Mouse (Mus musculus) liver, adult 2 months (tissue): ENCODE measurements around the gene Cux2. TPM values are rescaled to one million over a fixed set of nuclear protein-coding genes. Genes with fewer than 3 reads are reported as not detected.

Experiments used
- DNase-seq: peaks from one replicate; pipeline ENCODE4 v3.0.0-alpha.2; 2011; ENCODE audit warnings: low read depth, low spot score; ENCODE audit errors: extremely low read depth
- H3K27ac ChIP-seq: fragments of 200-500 bp; replicated peaks from 2 replicates; pipeline ENCODE4 v1.5.1; 2012; ENCODE audit warnings: low read depth, mild to moderate bottlenecking, control low read depth, inconsistent platforms, low read length; ENCODE audit not compliant: insufficient read depth
- H3K27me3 ChIP-seq: fragments of 200-500 bp; 2 replicates; pipeline ENCODE4 v1.6.1; 2012; ENCODE audit warnings: mild to moderate bottlenecking, moderate library complexity, low read length, inconsistent platforms; ENCODE audit not compliant: control insufficient read depth, insufficient read depth
- H3K36me3 ChIP-seq: fragments of 200-500 bp; 2 replicates; pipeline ENCODE4 v1.6.1; 2012; ENCODE audit warnings: low read length, inconsistent platforms; ENCODE audit not compliant: control insufficient read depth, insufficient read depth
- H3K4me1 ChIP-seq: fragments of 200-500 bp; 2 replicates; pipeline ENCODE4 v1.6.1; 2011; ENCODE audit warnings: low read length; ENCODE audit not compliant: control insufficient read depth, insufficient read depth
- H3K4me3 ChIP-seq: fragments of 200-500 bp; 2 replicates; pipeline ENCODE4 v1.5.1; 2011; ENCODE audit warnings: low read depth, mild to moderate bottlenecking, control low read depth, low read length, moderate library complexity; ENCODE audit not compliant: insufficient read depth
- H3K79me2 ChIP-seq: fragments of 200-500 bp; 2 replicates; pipeline ENCODE4 v1.6.1; 2012; ENCODE audit warnings: inconsistent platforms, mild to moderate bottlenecking, low read length, moderate library complexity; ENCODE audit not compliant: control insufficient read depth, insufficient read depth
- H3K9ac ChIP-seq: fragments of 200-500 bp; 2 replicates; pipeline ENCODE4 v1.6.1; 2012; ENCODE audit warnings: low read depth, mild to moderate bottlenecking, control low read depth, inconsistent platforms, low read length
- CTCF ChIP-seq: fragments of 200-500 bp; IDR thresholded peaks from 2 replicates; pipeline ENCODE4 v1.5.1; 2011; ENCODE audit warnings: low read depth, low read length, control low read depth
- POLR2A ChIP-seq: fragments of 200-500 bp; IDR thresholded peaks from 2 replicates; pipeline ENCODE4 v1.6.1; 2011; ENCODE audit warnings: low read length, control low read depth; ENCODE audit not compliant: insufficient read depth; ENCODE audit errors: extremely low read depth
- WGBS: fragments of 180-500 bp; shearing (Covaris S2); methylation state at CpG from one replicate; pipeline ENCODE4 v1.1.7; 2018; 5-methylcytosine and 5-hydroxymethylcytosine counted together
- polyA plus RNA-seq: library from polyadenylated mRNA; depleted of rRNA; stranded (reverse); fragments of >200 nt; gene quantifications from 2 replicates; pipeline ENCODE4 v1.2.3, GENCODE M21; 2012
- total RNA-seq: library from RNA; depleted of rRNA; stranded (reverse); fragments of >200 nt; gene quantifications from 2 replicates; pipeline ENCODE4 v1.2.3, GENCODE M21; 2014

The Cux2 gene
- total and polyA plus RNA-seq, 2 experiments: 4.1 to 11.6 TPM

- DNase-seq: peak; percentile 94
- 27% methylated on average over 17 of the region's 17 CpGs for WGBS
- Histone ChIP-seq H3K27me3 (peaks cover 6% of the 10 kb centered on the region; the same call in 1 of the 2 replicates), H3K4me1 (peaks cover 24% of the 10 kb centered on the region), H3K79me2 (no peaks in the 10 kb centered on the region), H3K36me3 (no peaks in the 10 kb centered on the region), H3K27ac (peak overlapping the region; percentile 49; the same call in 1 of the 2 replicates), H3K4me3 (no peak overlapping the region), H3K9ac (no peak overlapping the region; the same call in 1 of the 2 replicates)
- TF ChIP-seq POLR2A: no peak
These were observed 30.6 kb downstream of the Cux2 start for GRCm38 (mm10) chr5:122019288-122019687.

DNA sequence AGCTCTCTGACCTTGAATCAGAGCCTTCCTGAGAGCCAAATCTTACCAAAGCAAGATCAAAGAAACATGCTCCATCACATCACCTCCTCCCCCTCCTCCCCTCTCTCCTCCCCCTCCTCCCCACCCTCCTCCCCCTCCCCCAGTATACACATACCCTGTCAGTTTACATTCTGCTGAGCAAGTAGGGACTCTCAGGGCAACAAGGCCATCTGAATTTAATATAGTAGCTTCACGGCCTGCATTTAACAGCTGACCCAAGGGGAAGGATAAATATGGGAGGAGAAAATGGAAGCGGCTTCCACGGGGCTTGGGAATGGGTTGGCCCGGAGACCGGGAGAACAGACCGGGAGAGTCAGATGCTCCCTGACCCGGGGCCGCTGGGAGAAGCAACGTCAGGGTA, 32.1 kb downstream of the Cux2 start:
- Histone ChIP-seq H3K27me3 (peaks cover 2% of the 10 kb centered on the region; the same call in 1 of the 2 replicates), H3K4me3 (no peak overlapping the region), H3K9ac (no peak overlapping the region), H3K27ac (no peak overlapping the region), H3K79me2 (no peaks in the 10 kb centered on the region), H3K36me3 (no peaks in the 10 kb centered on the region), H3K4me1 (peaks cover 24% of the 10 kb centered on the region)
- DNase-seq: no peak
- no peak for TF ChIP-seq CTCF
- TF ChIP-seq POLR2A: no peak
- WGBS: 19% methylated on average over 9 of the region's 9 CpGs

DNA sequence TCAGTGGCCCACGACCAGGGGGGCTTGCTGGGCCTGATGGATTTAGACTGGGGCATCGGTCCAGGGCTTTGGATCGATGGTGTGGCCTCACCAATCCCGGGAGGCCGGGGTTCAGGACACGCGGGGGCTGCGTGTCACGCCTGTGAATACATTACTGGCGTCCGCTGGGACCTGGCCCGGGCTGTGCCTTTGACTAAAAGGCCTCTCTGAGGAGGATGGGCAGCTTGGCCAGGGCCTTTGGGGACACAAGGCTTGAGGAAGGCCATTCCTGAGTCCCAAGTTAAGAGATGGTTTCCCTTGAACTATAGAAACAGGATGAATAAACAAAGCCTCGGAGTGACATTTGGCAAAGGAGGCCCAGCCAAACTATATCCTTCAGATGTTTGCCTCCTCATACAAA, 32.6 kb downstream of the Cux2 start:
- H3K4me3 ChIP-seq: peak overlapping the region; percentile 14; the same call in 1 of the 2 replicates
- 18% methylated on average over 13 of the region's 13 CpGs for whole genome bisulfite sequencing
- no peak for DNase-seq

DNA sequence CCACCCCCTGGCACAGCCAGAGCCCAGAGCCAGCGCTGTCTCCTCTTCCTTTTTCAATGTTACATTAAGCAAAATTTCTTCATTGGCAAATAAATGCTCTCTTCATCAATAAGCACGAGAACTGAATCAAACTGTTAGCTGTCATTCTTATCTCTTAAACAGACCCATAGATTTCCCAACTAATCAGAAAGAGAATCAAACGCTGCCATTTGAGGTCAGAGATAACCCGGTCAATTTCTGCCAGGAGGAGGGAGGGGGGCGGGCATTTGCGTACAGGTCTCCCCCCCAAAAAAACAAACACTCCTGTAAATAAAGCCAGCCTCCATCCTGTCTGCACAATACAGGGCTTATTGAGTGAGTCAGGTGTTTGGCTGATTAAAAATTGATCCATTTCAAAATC, 33.2 kb downstream of the Cux2 start:
- H3K36me3 ChIP-seq: no peaks in the 10 kb centered on the region
- H3K79me2 ChIP-seq: no peaks in the 10 kb centered on the region
- WGBS: 29% methylated on average over 6 of the region's 6 CpGs
- no peak overlapping the region for H3K9ac ChIP-seq
- no peak overlapping the region for H3K4me3 ChIP-seq
- peak; percentile 80 for DNase-seq
- H3K27me3 ChIP-seq: no peaks in the 10 kb centered on the region
- H3K4me1 ChIP-seq: peaks cover 24% of the 10 kb centered on the region
- no peak for TF ChIP-seq CTCF
- TF ChIP-seq POLR2A: no peak
- no peak overlapping the region for H3K27ac ChIP-seq

More for the DNA sequence above, 32.6 kb downstream of the Cux2 start:
- Histone ChIP-seq H3K36me3 (no peaks in the 10 kb centered on the region), H3K4me1 (peaks cover 24% of the 10 kb centered on the region), H3K27me3 (no peaks in the 10 kb centered on the region; the same call in 1 of the 2 replicates), H3K27ac (peak overlapping the region; percentile 68), H3K9ac (0 out of 2 replicates have a peak overlapping the region, but pooled peaks have one; percentile 33), H3K79me2 (no peaks in the 10 kb centered on the region)
- TF ChIP-seq CTCF (no peak), POLR2A (no peak)

DNA sequence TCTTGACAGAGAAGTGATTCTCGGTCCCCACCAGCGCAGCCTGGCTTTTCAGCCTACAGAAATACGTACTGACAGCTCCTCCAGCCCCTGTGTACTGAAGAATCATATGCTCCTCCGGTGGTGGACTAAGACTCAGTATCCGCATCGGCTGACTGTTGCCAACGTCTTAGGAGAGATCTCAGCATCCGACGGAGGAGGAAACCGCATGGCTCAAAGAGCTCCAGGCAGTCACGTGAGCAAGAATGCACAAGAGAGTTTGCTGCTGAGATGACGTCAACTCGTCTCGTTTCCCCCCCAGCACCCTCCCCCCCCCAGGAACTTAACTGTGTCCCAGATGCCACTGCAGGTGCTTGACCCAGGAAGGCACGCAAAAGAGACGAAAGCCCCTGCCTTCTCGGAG, 34.8 kb downstream of the Cux2 start:
- H3K27ac ChIP-seq: no peak overlapping the region
- TF ChIP-seq POLR2A (no peak), CTCF (no peak)
- WGBS: 90% methylated on average over 17 of the region's 17 CpGs

GRCm38 (mm10) chr5:122014671-122015070, 35.2 kb downstream of the Cux2 start:
- H3K27me3 ChIP-seq: 0 out of 2 replicates have a peak, but pooled peaks cover 2% of the 10 kb centered on the region
- no peak for TF ChIP-seq POLR2A
- no peak for TF ChIP-seq CTCF
- H3K4me1 ChIP-seq: peaks cover 18% of the 10 kb centered on the region
- H3K4me3 ChIP-seq: no peak overlapping the region
- no peak for DNase-seq
- H3K36me3 ChIP-seq: no peaks in the 10 kb centered on the region
- H3K9ac ChIP-seq: no peak overlapping the region
- WGBS: 92% methylated on average over 8 of the region's 8 CpGs
- no peaks in the 10 kb centered on the region for H3K79me2 ChIP-seq
- no peak overlapping the region for H3K27ac ChIP-seq

More for the DNA sequence above, 34.8 kb downstream of the Cux2 start:
- no peaks in the 10 kb centered on the region for H3K36me3 ChIP-seq
- H3K4me1 ChIP-seq: peaks cover 21% of the 10 kb centered on the region
- no peaks in the 10 kb centered on the region for H3K79me2 ChIP-seq
- DNase-seq: no peak
- H3K9ac ChIP-seq: no peak overlapping the region
- H3K4me3 ChIP-seq: no peak overlapping the region
- 0 out of 2 replicates have a peak, but pooled peaks cover under 1% of the 10 kb centered on the region for H3K27me3 ChIP-seq
